Mouse (Mus musculus) ES-E14 (cell line): ENCODE results near the gene Tap1.
A peak's percentile ranks its signal among the peaks of the same experiment; 100 is the strongest.

Experiments
- MAFK ChIP-seq: IDR thresholded peaks from 2 replicates; pipeline ENCODE4 v1.6.1; 2014; ENCODE audit warnings: mild to moderate bottlenecking, low read depth, low read length, inconsistent platforms; ENCODE audit not compliant: insufficient read depth
- ZNF384 ChIP-seq: IDR thresholded peaks from 2 replicates; pipeline ENCODE4 v1.6.1; 2012; ENCODE audit warnings: low read depth, low read length, inconsistent platforms

GRCm38 (mm10) chr17:34238706-34239105 lies 51.4 kb downstream of the Tap1 start, which contains the start of gene H2-Ob:
- TF ChIP-seq MAFK: no peak
- TF ChIP-seq ZNF384: 0 out of 2 replicates have a peak, but pooled peaks have one; percentile 25
